Mouse (Mus musculus): ENCODE data around the gene Ripply3.

DNA sequence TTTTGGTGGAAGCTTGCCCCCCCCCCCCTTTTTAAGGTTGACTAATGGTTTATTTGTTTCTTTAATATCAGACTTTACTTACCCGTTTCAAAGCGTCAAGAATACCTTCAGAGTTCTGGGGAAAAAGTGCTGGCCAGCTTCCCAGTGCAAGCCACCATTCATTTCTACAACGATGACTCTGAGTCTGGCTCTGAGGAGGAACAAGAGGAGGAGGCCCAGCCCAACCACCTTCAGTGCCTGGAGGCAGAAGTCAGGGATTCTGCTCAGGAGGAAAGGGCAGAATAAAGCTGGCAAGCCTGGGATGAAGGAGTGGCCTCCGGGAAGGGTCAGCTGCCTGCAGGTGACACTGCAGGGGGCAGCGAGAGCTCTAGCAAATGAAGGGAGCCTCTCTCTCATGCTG, 7.4 kb downstream of the Ripply3 start:
- no peak for TF ChIP-seq POLR2A (IDR thresholded peaks at IDR 0.05; ENCODE audit: borderline replicate concordance, control insufficient read depth, low read depth, low read length)
- TF ChIP-seq CTCF (IDR thresholded peaks at IDR 0.05; ENCODE audit: control insufficient read depth, insufficient read depth, low read length) = no peak

Data from bone marrow, adult 2 months (tissue).